Mouse (Mus musculus): Measurements from ENCODE around the gene Cpsf2.

GRCm38 (mm10) chr12:102029892-102030446 lies 54.2 kb downstream of the Cpsf2 start:
- TF ChIP-seq CTCF (IDR thresholded peaks at IDR 0.05; ENCODE audit: low read depth): no peak
- TF ChIP-seq EP300 (IDR thresholded peaks at IDR 0.05; ENCODE audit: low read depth): no peak

All from liver, embryonic 14.5 days (tissue).